Mouse (Mus musculus): ENCODE results near the gene Zdhhc8.
"Not testable (repeated sequence)": the region's sequence is repeated elsewhere in the genome, so short reads cannot be mapped to it uniquely, and the experiment has no call there.

The Zdhhc8 gene

DNA sequence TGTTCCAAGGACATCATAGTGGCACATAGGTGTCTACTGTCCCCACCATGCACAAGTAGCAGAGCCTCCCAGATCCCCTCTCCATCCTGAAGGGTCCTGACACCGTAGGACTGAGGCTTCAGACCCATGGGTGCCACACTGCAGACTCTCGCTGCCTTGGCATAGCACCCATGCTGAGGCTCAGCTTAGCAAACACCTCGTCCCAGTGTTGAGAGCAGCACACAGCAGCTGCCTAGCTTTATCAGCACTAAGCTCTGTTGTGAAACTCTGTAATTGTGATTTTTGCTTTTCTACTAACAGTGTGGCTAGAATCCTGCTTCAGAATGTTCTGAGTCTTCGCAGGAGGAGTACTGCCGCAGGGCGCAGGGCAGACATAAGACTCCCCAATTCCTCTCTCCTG, 37.1 kb downstream of the Zdhhc8 start:
- DNase-seq (ENCODE audit: low spot score in 2 of 2), result no peak

DNA sequence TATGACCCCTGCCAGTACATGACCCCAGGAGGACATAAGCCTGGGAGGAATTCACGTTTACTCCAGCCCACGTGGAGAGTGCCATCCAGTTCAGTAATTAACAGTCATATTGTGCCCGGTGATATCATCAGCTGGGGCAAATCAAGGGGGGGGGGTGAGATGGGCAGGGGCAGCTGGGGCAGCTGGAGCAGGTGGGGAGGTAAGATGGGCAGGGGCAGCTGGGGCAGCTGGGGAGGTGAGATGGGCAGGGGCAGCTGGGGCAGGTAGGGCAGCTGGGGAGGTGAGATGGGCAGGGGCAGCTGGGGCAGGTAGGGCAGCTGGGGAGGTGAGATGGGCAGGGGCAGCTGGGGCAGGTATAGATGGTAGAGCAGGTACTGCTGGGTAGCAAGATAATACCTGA, 39.4 kb downstream of the Zdhhc8 start:
- DNase-seq (ENCODE audit: low spot score in 2 of 2), result not testable (repeated sequence)

DNA sequence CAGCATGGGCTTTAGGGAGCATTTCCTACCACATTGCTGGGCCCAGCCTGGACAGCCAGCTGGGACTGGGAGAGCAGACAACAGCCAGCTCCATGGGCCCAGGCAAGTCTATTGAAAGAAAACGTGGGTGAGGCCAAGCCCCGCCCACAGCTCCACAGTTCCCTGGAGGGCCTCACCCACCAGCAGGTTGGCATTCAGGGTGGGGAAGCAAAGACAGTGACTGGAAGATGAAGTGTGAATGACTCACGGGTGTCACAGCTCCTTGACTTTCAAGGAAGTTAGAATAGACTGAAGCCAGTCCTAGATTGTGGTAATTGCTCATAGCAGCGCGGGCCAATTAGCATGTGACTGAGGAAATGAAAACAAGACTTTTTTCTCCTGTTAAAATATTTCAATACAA, 39.9 kb downstream of the Zdhhc8 start:
- DNase-seq (ENCODE audit: low spot score in 2 of 2), result peak; percentile 56 to 66

DNA sequence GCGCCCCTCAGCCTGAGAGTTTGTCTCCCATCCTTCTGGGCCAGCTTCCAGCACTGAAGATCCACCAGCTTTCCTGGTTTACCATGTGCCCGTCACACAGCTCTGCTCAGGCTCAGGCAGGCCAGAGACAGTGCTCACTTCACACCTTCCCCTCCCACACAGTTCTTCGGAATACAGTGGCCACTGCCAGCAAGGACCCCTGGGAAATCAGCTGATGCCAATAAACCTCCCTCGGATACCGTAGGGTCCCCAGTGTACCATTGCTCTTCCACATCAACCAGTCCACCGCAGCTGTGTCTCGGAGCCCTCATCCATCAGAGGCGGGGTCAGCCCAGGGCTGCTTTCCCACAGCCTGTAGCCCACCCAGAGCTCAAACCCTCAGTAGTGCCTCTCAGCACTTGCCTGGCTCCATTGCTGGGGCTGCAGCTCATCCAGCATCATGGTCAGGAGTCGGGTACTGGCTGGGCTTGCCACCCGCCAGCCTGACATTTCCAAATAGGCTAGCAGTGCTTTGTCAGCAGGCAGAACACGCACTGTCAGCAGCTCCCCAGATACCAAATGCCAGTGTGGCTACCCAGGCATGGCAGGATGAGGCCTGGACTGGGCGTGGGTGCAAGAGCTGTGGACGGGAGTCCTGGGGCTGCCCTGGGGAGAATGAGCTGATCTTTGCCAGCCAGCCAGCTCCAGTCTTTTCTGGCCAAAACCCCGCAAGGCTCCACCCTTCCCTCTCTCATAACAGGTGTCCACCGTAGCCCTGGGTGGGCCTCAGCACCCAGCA, 40.5 kb downstream of the Zdhhc8 start:
- no peak for DNase-seq (ENCODE audit: low spot score in 2 of 2)

DNA sequence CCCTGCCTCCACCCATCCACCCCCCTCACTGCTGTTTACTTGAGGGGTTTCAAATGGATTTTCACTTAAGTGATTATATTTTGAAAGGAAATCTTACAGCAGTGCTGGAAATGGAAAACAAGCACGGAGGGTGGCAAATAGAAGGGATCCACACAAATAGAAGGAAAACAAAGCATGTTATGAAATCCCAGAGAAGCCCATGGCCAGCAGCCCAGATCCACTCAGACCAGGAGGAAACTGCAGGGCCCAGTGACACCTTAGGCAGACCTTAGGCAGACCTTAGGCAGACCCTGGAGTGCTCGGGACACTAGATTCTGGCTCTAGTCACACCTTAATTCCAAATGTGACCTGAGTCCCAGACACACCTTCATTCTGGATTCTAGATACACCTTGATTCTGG, 43.9 kb downstream of the Zdhhc8 start:
- no peak for DNase-seq (ENCODE audit: low spot score in 2 of 2)

DNA sequence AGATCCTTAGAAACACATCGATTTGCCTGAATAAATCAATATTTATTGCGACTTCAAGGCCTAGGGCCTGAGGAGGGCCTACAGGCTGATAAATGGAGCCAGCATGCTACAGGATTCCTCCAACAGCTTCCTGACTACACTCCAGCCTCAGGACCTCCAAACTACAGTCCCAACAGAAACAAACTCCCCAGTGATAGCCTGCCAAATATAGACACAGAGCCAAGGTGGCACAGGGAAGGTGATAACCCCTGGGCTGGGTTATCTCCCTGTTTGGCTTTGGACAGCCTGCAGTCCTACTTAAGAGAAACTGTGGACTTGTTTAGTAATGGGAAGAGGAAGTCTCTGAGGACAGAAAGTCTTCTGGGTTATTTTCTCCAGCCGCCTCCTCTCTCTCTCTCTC, 47.7 kb downstream of the Zdhhc8 start:
- DNase-seq (ENCODE audit: low spot score in 2 of 2), result no peak

DNA sequence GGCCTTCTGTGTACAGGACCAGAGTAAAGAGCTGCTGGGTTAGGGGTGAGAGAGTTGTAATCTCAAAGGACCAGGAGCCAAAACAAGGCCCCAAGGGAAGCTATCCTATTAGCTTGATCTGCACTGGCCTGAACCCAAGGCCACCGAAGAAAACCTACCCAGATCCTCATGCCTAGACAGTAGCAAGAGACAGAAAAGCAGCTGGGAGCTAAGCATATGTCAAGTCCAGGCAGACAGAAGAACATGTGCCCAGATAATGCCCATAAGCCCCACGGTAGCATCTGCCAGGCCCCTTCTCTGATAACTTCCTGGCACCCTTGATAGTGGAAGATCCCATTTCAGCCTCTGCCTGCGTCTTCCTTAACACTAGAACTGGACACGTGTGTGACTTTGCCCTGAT, 48.1 kb downstream of the Zdhhc8 start:
- DNase-seq (ENCODE audit: low spot score in 2 of 2), result no peak

DNA sequence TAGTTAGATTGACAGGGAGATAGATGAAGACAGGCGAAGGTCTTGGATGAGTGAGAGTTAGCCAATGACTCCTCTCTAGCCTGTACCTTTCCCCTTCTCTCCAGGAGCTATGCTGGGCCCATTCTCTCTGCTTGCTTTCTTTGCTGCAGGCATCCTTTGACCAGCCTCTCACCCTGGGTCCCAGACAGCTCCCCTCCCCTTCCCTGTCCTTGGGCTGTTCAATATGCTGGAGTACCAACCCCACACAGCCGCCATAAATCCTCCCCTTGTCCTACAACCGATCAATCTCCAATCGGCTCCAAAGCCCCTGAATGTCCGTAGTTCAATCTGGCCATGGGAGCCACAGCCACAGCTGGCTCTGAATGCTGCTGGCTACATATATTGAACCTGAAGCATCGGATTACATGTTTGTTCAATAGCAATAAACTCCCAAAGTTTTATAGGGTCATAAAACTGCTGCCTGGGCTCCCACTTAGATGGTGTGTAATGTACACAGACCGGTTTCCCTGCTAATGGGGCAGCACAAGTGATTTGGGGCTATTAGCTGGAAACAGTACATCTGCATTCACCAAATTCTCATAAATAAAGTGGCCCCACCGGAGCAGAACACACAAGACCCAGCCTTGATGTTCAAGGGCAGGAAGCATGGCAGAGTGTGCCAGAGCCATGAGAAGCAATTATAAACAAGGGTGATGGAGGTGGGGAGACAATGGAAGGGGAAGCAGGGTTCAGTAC, 49.1 kb downstream of the Zdhhc8 start:
- DNase-seq (ENCODE audit: low spot score in 2 of 2), result no peak

DNA sequence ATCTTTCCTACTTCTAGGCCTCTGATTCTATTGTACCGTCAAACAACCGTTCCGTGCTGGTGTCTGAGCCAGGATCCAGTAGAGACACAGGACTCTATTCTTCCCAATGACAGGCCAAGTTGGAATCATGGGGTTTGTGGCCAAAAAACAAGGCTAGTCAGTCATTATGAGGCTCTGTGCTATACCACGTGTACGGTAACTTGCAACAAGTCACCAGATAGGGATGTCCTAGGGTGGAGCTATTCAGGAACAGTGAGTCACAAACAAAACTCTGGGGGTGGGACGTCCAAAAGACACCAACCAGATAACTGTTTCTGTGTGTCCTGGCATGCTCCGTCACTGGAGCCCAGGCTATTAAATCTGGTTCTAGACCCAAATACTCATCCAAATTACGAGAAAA, 52.2 kb downstream of the Zdhhc8 start:
- DNase-seq (ENCODE audit: low spot score in 2 of 2), result no peak

DNA sequence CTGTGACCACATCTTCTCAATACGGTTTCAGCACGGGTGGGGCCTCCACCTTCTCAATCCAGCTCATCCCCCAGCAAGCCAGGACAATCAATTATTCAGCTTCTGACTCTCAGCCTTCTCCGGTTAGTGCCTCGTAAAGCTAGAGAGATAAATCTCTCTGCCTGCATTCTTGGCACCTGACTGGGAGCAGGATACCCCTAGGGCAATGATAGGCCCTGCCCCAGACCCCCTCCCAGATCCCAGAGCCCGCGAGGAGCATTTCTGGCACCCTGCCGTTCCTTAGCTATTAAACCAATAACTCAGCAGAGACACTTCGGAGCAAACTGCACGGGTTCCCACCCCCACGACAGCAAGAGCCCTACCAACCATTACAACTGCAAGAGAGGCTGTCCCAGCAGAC, 53.5 kb downstream of the Zdhhc8 start:
- no peak for DNase-seq (ENCODE audit: low spot score in 2 of 2)

DNA sequence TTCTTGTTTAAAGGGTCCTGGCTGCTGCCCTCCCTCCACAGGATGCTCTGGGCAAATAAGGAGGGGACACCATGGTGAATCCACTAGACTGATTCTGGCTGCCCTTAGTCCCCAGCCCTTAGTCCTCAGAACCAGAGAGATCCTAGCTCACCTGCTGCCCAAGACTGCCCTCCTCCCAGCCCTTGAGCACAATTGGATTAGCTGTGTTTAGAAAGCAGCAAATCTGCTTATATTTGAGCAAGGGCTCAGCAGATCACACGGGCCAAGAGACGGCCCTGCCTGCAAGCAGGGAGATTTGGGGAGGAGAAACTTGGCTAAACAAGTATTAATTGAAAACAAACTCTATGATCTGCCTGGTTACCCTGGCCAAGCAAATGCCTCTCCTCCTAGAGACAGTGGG, 55.3 kb downstream of the Zdhhc8 start:
- DNase-seq (ENCODE audit: low spot score in 2 of 2), result no peak

DNA sequence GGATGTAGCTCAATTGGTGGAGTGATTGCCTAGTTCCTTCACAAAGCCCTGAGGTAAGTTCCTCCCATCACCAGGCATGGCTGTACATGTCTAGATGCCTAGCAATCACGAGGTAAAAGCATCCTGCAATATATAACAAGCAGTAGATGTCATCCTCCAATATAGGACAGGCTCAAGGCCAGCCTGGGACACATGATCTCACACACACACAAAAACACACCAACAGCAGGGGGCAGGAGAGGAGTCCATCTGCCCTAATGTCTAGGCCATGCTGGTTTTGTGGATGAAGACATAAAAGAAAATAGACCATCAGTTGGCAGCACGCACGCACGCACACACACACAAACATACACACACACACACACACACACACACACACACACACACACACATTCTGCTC, 58.2 kb downstream of the Zdhhc8 start:
- DNase-seq (ENCODE audit: low spot score in 2 of 2), result no peak

DNA sequence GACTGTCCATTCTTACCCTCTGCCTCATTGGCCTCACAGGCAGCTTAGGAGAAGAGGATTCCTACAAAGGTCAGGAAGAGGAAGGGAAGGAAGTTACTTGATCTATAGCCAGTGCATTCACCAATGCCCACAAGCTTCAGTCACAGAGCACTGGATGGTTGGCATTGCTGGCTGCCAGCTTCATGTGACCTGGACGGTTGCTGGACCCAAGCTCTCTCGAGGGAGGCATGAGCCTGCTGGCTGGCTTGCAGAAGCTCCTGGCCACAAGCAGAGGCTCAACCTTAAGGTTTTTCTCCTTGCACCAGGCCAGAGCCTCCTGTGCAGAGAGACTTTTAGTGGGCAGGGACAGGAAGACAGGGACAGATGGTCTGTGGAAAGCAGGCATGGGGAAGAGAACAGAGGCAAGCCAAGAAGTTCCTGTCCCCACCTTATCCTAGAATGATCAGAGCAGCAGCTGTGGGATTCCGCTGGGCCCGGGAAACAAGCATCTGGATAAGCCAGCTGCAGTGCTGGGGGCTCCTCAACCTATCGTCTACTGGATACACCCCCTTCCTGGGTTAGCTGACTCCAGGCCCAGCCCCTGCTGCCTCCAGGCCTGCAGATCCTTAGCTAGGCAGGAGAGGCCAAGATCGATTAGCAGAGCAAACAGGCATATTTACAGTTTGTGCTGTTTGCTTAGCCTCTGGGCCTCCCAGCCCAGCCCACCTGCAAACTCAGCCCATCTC, 59.0 kb downstream of the Zdhhc8 start:
- no peak for DNase-seq (ENCODE audit: low spot score in 2 of 2)

DNA sequence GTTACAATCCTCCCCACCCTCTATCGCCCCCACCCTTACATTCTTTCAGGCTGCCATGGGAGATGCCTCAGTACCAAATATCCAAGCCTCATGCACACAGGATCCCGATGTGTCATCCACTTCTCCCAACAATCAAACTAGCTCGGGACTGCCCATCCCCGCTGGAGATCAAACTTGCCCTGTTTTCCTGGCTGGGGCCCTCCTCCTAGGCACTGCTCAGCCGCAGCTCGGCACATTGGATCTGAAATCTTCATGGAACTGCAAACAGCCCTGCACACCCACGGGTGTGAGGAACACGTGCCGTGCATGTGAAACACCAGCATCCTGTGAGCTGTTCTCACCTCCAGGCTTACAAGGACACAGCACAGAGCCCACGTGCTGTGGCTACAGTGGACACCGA, 61.1 kb downstream of the Zdhhc8 start:
- peak in 1 of 2 experiments; percentile 55 for DNase-seq (ENCODE audit: low spot score in 2 of 2)

DNA sequence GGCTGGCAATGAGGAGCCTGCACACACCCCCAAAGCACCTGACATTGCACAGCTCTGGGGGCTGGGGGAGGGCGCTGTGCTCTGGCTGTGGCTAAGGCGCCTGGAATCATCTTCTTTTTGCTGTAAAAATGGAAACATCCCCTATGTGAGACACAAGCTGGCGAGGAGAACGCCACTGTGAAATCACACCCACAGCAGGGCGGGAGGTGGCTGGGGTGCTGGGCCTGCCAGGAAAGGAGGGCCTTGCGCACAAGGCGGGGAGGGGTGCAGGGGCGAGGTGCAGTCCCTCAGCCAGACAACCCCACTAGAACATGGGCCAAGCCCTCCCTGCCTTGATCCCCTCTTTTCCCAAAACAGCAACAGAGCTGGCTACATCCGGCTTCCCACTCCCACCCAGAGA, 61.7 kb downstream of the Zdhhc8 start:
- DNase-seq (ENCODE audit: low spot score in 2 of 2), result peak; percentile 55 to 69

DNA sequence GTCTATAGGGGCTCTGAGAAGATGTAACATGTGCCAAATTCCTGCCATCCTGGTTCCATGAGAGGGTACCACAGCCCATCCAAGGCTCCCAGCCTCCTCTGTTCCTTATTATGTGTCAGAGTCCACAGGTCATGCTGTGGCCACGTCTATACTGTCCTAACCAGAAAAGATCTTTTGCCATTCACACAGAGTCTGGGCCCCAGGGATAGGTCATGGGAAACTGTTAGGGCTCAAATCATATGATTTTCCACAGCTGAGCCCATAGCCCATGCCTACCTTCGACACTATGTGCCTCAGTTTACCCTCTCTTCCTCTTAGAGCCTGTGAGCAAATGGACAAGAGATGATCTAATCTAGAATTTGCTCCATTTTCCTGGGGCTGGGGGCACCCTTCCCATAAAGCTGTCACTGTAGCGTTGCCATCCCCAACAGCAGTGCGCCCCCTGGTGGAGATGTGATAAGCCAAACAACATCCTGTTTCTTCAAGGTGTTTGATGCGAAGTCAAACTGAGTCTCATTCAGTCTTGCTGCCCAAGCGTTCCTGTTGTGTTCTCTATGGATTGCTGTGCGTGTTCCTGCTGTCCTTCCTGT, 62.6 kb downstream of the Zdhhc8 start:
- peak in 1 of 2 experiments; percentile 79 for DNase-seq (ENCODE audit: low spot score in 2 of 2)
